Comparison of ENCODE assay signal across 8 mouse cellular contexts in the genomic region with DNA sequence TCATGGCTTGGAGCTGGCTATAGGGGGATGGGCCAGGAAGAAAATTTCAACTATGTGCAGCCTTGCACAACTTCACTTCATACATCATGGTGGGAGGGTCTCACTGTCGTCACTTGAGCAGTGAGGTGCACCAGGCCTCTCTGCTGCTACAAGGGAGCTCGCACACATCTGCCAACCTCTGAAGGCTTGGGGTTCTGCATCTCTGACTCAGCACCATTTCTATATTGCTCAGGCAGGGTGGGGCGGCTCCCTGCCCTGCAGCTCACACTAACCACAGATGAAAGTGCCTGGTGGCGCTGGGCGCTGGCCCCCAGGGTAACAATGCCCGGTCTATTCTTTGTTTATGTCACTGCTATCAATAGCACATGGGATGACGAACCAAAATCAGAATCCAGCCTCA. TPM values are rescaled to one million over a fixed set of nuclear protein-coding genes. Genes with fewer than 3 reads are reported as not detected.
DNase-seq lines count a peak whose midpoint lies in the region; ATAC-seq lines count a peak whose summit lies in the region.

No protein-coding gene starts in this region.

- WGBS in embryonic facial prominence, embryonic 13.5 days, result 71% methylated on average over 7 of the region's 7 CpGs
- 85% methylated on average over 7 of the region's 7 CpGs for WGBS in embryonic facial prominence, embryonic 10.5 days
- WGBS in liver, embryonic 16.5 days (ENCODE audit: insufficient replicate concordance), result 59% methylated on average over 7 of the region's 7 CpGs

- DNase-seq in embryonic facial prominence, embryonic 10.5 days (ENCODE audit: low spot score), result no peak
- peak; percentile 59 for DNase-seq in urinary bladder, postnatal 14 days (ENCODE audit: low spot score)
- DNase-seq in urinary bladder, postnatal 36 days (ENCODE audit: low spot score in 2 of 2), result no peak
- DNase-seq in adrenal gland, postnatal 4 days (ENCODE audit: low spot score in 2 of 2), result no peak
- no peak for DNase-seq in ovary, adult 18-20 months (ENCODE audit: low spot score)

- H3K4me1 ChIP-seq in embryonic facial prominence, embryonic 13.5 days, result peaks cover 19% of the 10 kb centered on the region
- no peaks in the 10 kb centered on the region for H3K4me1 ChIP-seq in embryonic facial prominence, embryonic 10.5 days
- H3K4me1 ChIP-seq in liver, embryonic 16.5 days (ENCODE audit: control insufficient read depth, low read depth, low read length), result peaks cover 9% of the 10 kb centered on the region

- H3K9ac ChIP-seq in embryonic facial prominence, embryonic 13.5 days, result 0 out of 2 replicates have a peak overlapping the region, but pooled peaks have one; percentile 21
- H3K9ac ChIP-seq in liver, embryonic 16.5 days (ENCODE audit: low read depth, low read length), result no peak overlapping the region

- peaks cover 80% of the 10 kb centered on the region for H3K36me3 ChIP-seq in embryonic facial prominence, embryonic 13.5 days
- peaks cover 100% of the 10 kb centered on the region for H3K36me3 ChIP-seq in embryonic facial prominence, embryonic 10.5 days (replicated peaks)
- H3K36me3 ChIP-seq in liver, embryonic 16.5 days (ENCODE audit: control insufficient read depth, insufficient read depth), result peaks cover 55% of the 10 kb centered on the region

- H3K4me2 ChIP-seq in embryonic facial prominence, embryonic 13.5 days, result no peak overlapping the region
- no peak overlapping the region for H3K4me2 ChIP-seq in liver, embryonic 16.5 days (ENCODE audit: low read depth, low read length)

- H3K27me3 ChIP-seq in embryonic facial prominence, embryonic 13.5 days, result no peaks in the 10 kb centered on the region
- H3K27me3 ChIP-seq in embryonic facial prominence, embryonic 10.5 days (replicated peaks; ENCODE audit: low read depth, poor library complexity, severe bottlenecking), result no peaks in the 10 kb centered on the region
- H3K27me3 ChIP-seq in liver, embryonic 16.5 days (ENCODE audit: control insufficient read depth, insufficient read depth, low read depth, low read length), result no peaks in the 10 kb centered on the region

- H3K4me3 ChIP-seq in embryonic facial prominence, embryonic 13.5 days, result no peak overlapping the region
- H3K4me3 ChIP-seq in embryonic facial prominence, embryonic 10.5 days, result no peak overlapping the region
- no peak overlapping the region for H3K4me3 ChIP-seq in liver, embryonic 16.5 days (ENCODE audit: low read depth, low read length)

- ATAC-seq in embryonic facial prominence, embryonic 13.5 days (ENCODE audit: insufficient number of reproducible peaks, insufficient read depth, low FRiP score, low TSS enrichment, low read depth), result peak; percentile 27; the same call in 1 of the 2 replicates
- peak; percentile 25; the same call in 1 of the 2 replicates for ATAC-seq in liver, embryonic 16.5 days (ENCODE audit: low read depth)
- no peak for ATAC-seq in erythroblast, adult 5-6 weeks (replicated peaks; ENCODE audit: low FRiP score, poor library complexity, severe bottlenecking)

- peak overlapping the region; percentile 55; the same call in 1 of the 2 replicates for H3K27ac ChIP-seq in embryonic facial prominence, embryonic 13.5 days
- H3K27ac ChIP-seq in embryonic facial prominence, embryonic 10.5 days (replicated peaks), result no peak overlapping the region
- H3K27ac ChIP-seq in liver, embryonic 16.5 days (ENCODE audit: low read length), result peak overlapping the region; percentile 42

- no peaks in the 10 kb centered on the region for H3K9me3 ChIP-seq in embryonic facial prominence, embryonic 13.5 days
- H3K9me3 ChIP-seq in embryonic facial prominence, embryonic 10.5 days, result no peaks in the 10 kb centered on the region
- no peaks in the 10 kb centered on the region for H3K9me3 ChIP-seq in liver, embryonic 16.5 days (replicated peaks; ENCODE audit: control insufficient read depth, low read length)

RNA-seq across cellular contexts. Expression of gene Pola2, which starts 19.0 kb away (rescaled TPM):
- 74.5 and 79.5 TPM in 2 replicates for polyA plus RNA-seq in embryonic facial prominence, embryonic 13.5 days (2015; fragmentation: Nextera tagmentation; extraction: Ambion mirVana)
- 119 and 120 TPM in 2 replicates for polyA plus RNA-seq in embryonic facial prominence, embryonic 10.5 days (2016; fragmentation: Nextera tagmentation; extraction: Ambion mirVana)
- 47.2 and 48.6 TPM in 2 replicates for polyA plus RNA-seq in liver, embryonic 16.5 days (2015; fragmentation: Nextera tagmentation; extraction: Ambion mirVana)
- total RNA-seq in erythroblast, adult 5-6 weeks (2015; ENCODE audit: low replicate concordance), result 24.5 and 44.0 TPM in 2 replicates
- total RNA-seq in erythroblast, adult 5-6 weeks (2017; ENCODE audit: low replicate concordance), result 30.8 and 38.7 TPM in 2 replicates
- 10 to 100 TPM; 35.0 to 37.9 TPM for total RNA-seq in adrenal gland, postnatal 4 days (2021)

RNA-seq across cellular contexts. Expression of gene Cdc42ep2, which starts 20.4 kb away (rescaled TPM):
- polyA plus RNA-seq in embryonic facial prominence, embryonic 13.5 days (2015; fragmentation: Nextera tagmentation; extraction: Ambion mirVana), result 4.7 TPM in 2 replicates
- polyA plus RNA-seq in embryonic facial prominence, embryonic 10.5 days (2016; fragmentation: Nextera tagmentation; extraction: Ambion mirVana), result 1.5 and 2.2 TPM in 2 replicates
- polyA plus RNA-seq in liver, embryonic 16.5 days (2015; fragmentation: Nextera tagmentation; extraction: Ambion mirVana), result 2.9 and 3.6 TPM in 2 replicates
- 0.38 and 0.42 TPM in 2 replicates for total RNA-seq in erythroblast, adult 5-6 weeks (2015; ENCODE audit: low replicate concordance)
- 0.42 TPM in 1 of 2 replicates, not detected in the other for total RNA-seq in erythroblast, adult 5-6 weeks (2017; ENCODE audit: low replicate concordance)
- 10 to 100 TPM; 11.4 TPM for total RNA-seq in adrenal gland, postnatal 4 days (2021)

RNA-seq across cellular contexts. Expression of gene Dpf2, which starts 32.2 kb away (rescaled TPM):
- 164 and 179 TPM in 2 replicates for polyA plus RNA-seq in embryonic facial prominence, embryonic 13.5 days (2015; fragmentation: Nextera tagmentation; extraction: Ambion mirVana)
- polyA plus RNA-seq in embryonic facial prominence, embryonic 10.5 days (2016; fragmentation: Nextera tagmentation; extraction: Ambion mirVana), result 231 and 251 TPM in 2 replicates
- 48.4 and 52.8 TPM in 2 replicates for polyA plus RNA-seq in liver, embryonic 16.5 days (2015; fragmentation: Nextera tagmentation; extraction: Ambion mirVana)
- total RNA-seq in erythroblast, adult 5-6 weeks (2015; ENCODE audit: low replicate concordance), result 19.4 and 34.3 TPM in 2 replicates
- total RNA-seq in erythroblast, adult 5-6 weeks (2017; ENCODE audit: low replicate concordance), result 58.8 and 71.4 TPM in 2 replicates
- 100 to 1,000 TPM; 158 to 169 TPM for total RNA-seq in adrenal gland, postnatal 4 days (2021)

RNA-seq across cellular contexts. Expression of gene Slc22a20, which starts 40.9 kb away (rescaled TPM):
- polyA plus RNA-seq in embryonic facial prominence, embryonic 13.5 days (2015; fragmentation: Nextera tagmentation; extraction: Ambion mirVana), result not detected in 2 replicates
- polyA plus RNA-seq in embryonic facial prominence, embryonic 10.5 days (2016; fragmentation: Nextera tagmentation; extraction: Ambion mirVana), result not detected in 2 replicates
- polyA plus RNA-seq in liver, embryonic 16.5 days (2015; fragmentation: Nextera tagmentation; extraction: Ambion mirVana), result 0.06 TPM in 2 replicates
- total RNA-seq in erythroblast, adult 5-6 weeks (2015; ENCODE audit: low replicate concordance), result not detected in 2 replicates
- not detected in 2 replicates for total RNA-seq in erythroblast, adult 5-6 weeks (2017; ENCODE audit: low replicate concordance)
- not detected for total RNA-seq in adrenal gland, postnatal 4 days (2021)

RNA-seq across cellular contexts. Expression of gene Tigd3, which starts 51.1 kb away (rescaled TPM):
- 3.8 and 4.7 TPM in 2 replicates for polyA plus RNA-seq in embryonic facial prominence, embryonic 13.5 days (2015; fragmentation: Nextera tagmentation; extraction: Ambion mirVana)
- polyA plus RNA-seq in embryonic facial prominence, embryonic 10.5 days (2016; fragmentation: Nextera tagmentation; extraction: Ambion mirVana), result 6.8 and 7.4 TPM in 2 replicates
- polyA plus RNA-seq in liver, embryonic 16.5 days (2015; fragmentation: Nextera tagmentation; extraction: Ambion mirVana), result 2.3 and 2.6 TPM in 2 replicates
- 0.38 and 1.0 TPM in 2 replicates for total RNA-seq in erythroblast, adult 5-6 weeks (2015; ENCODE audit: low replicate concordance)
- 3.1 and 6.1 TPM in 2 replicates for total RNA-seq in erythroblast, adult 5-6 weeks (2017; ENCODE audit: low replicate concordance)
- 1 to 10 TPM; 3.1 TPM for total RNA-seq in adrenal gland, postnatal 4 days (2021)
